Mouse (Mus musculus) brain, embryonic 14.5 days (tissue): ENCODE measurements around the gene Cd63.

Source experiments
- CTCF ChIP-seq: fragments of 200-500 bp; IDR thresholded peaks from 2 replicates; pipeline ENCODE4 v1.5.1; 2012; ENCODE audit warnings: inconsistent platforms, mild to moderate bottlenecking, moderate library complexity, borderline replicate concordance; ENCODE audit not compliant: insufficient read depth, insufficient read length; ENCODE audit errors: extremely low read depth
- POLR2A ChIP-seq: fragments of 200-500 bp; IDR thresholded peaks from 2 replicates; pipeline ENCODE4 v1.6.1; 2012; ENCODE audit warnings: mild to moderate bottlenecking, inconsistent platforms, borderline replicate concordance; ENCODE audit not compliant: poor library complexity, insufficient read depth, insufficient read length, severe bottlenecking; ENCODE audit errors: extremely low read depth

- no peak for TF ChIP-seq POLR2A
- TF ChIP-seq CTCF: no peak
These were observed 60.1 kb downstream of the Cd63 start, which contains the start of gene Mettl7b for GRCm38 (mm10) chr10:128960590-128961584.
